25 mouse cellular contexts compared by ENCODE assay signal in the genomic region with DNA sequence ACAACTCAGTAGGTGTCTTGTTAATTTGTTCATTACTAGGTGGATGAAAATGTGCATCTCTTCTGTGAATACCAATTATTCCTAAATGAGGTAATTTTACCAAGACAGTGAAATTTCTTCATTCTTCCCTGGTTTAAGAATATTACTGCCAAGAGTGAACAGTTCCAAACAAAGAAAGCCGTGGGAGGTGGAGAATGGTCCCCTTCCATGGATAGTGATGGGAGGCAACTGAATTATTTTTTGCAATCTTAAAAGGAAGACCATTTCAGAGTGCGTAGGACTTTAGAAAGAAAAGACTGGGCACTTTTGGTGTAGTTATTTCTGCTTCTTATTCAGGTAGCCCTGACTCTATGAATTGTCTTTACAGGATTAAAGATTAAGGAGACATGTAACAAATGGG.
"Had no signal": no experiment of that assay in that cellular context is flagged by ENCODE, and none has a peak within 500 bp of the region (broad histone marks: within the 10 kb centered on the region; RNA-seq: fewer than 3 reads in every experiment).

No protein-coding gene starts in this region.

- H3K4me1 ChIP-seq: hindbrain, embryonic 10.5 days; hindbrain, embryonic 12.5 days; intestine, embryonic 15.5 days; limb, embryonic 15.5 days; liver, embryonic 13.5 days; liver, embryonic 15.5 days had no signal

- H3K4me3 ChIP-seq: gastrocnemius, adult 2 months; heart, embryonic 10.5 days; heart, embryonic 12.5 days; hindbrain, embryonic 10.5 days; hindbrain, embryonic 12.5 days; intestine, embryonic 15.5 days; layer of hippocampus, adult 2 months; limb, embryonic 13.5 days; limb, embryonic 15.5 days; liver, embryonic 13.5 days; liver, embryonic 15.5 days had no signal

- H3K27me3 ChIP-seq: heart, embryonic 12.5 days; hindbrain, embryonic 12.5 days; intestine, embryonic 15.5 days; limb, embryonic 13.5 days; limb, embryonic 15.5 days; liver, embryonic 13.5 days; liver, embryonic 15.5 days had no signal

- ATAC-seq: hindbrain, embryonic 16.5 days; inflammation-experienced regulatory T-cells, adult 6 months; intestine, embryonic 15.5 days; intestine, postnatal 0 days had no signal

- DNase-seq: gastrocnemius, adult 2 months; gastrocnemius, postnatal 10 days; gastrocnemius, postnatal 25 days; heart, adult 18-20 months; heart, postnatal 10 days; heart, postnatal 4 days; kidney, adult 18-20 months; kidney, adult 8-10 months; kidney, postnatal 10 days; kidney, postnatal 25 days; kidney, postnatal 4 days; liver, embryonic 13.5 days had no signal

- H3K9ac ChIP-seq: heart, embryonic 12.5 days; hindbrain, embryonic 12.5 days; hindbrain, embryonic 14.5 days; intestine, embryonic 15.5 days; limb, embryonic 13.5 days; limb, embryonic 15.5 days; liver, embryonic 13.5 days; liver, embryonic 15.5 days had no signal

- H3K27ac ChIP-seq: gastrocnemius, adult 2 months; heart, embryonic 10.5 days; hindbrain, embryonic 10.5 days; hindbrain, embryonic 12.5 days; hindbrain, embryonic 14.5 days; intestine, embryonic 15.5 days; layer of hippocampus, adult 2 months; limb, embryonic 13.5 days; limb, embryonic 15.5 days; liver, embryonic 13.5 days; liver, embryonic 15.5 days had no signal

- H3K36me3 ChIP-seq: heart, embryonic 10.5 days; heart, embryonic 12.5 days; hindbrain, embryonic 10.5 days; hindbrain, embryonic 12.5 days; intestine, embryonic 15.5 days; limb, embryonic 13.5 days; limb, embryonic 15.5 days; liver, embryonic 13.5 days; liver, embryonic 15.5 days had no signal

- H3K9me3 ChIP-seq: heart, embryonic 10.5 days; heart, embryonic 12.5 days; hindbrain, embryonic 10.5 days; hindbrain, embryonic 12.5 days; intestine, embryonic 15.5 days; limb, embryonic 13.5 days; limb, embryonic 15.5 days; liver, embryonic 13.5 days; liver, embryonic 15.5 days had no signal

- H3K4me2 ChIP-seq: heart, embryonic 12.5 days; hindbrain, embryonic 12.5 days; hindbrain, embryonic 14.5 days; intestine, embryonic 15.5 days; limb, embryonic 13.5 days; limb, embryonic 15.5 days; liver, embryonic 13.5 days; liver, embryonic 15.5 days had no signal
